Mouse (Mus musculus) stomach, embryonic 16.5 days (tissue): ENCODE measurements at regions not wholly inside any gene's neighbourhood (a gene's known extent, or its start where the extent isn't known, plus 50 kb on each side); places are given as distances from the start of the nearest gene placed in this dataset.
A peak's percentile ranks its signal among the peaks of the same experiment; 100 is the strongest.

ENCODE experiments used
- ATAC-seq: fragments of 200-750 bp; cut with Nextera tagmentation; 2 replicates; pipeline ENCODE4 v1.8.0; 2017; ENCODE audit warnings: moderate number of reproducible peaks, moderate TSS enrichment; ENCODE audit not compliant: insufficient read depth, low FRiP score
- H3K27ac ChIP-seq: fragments of 300-500 bp; sonication (generic); 2 replicates; pipeline ENCODE4 v1.5.1; 2014; ENCODE audit warnings: low read length
- H3K27me3 ChIP-seq: fragments of 300-500 bp; sonication (generic); 2 replicates; pipeline ENCODE4 v1.6.1; 2014; ENCODE audit warnings: low read length, control low read depth, mixed read lengths; ENCODE audit not compliant: control insufficient read depth, insufficient read depth
- H3K36me3 ChIP-seq: fragments of 300-500 bp; sonication (generic); 2 replicates; pipeline ENCODE4 v1.6.1; 2014; ENCODE audit warnings: low read length; ENCODE audit not compliant: control insufficient read depth, insufficient read depth
- H3K4me1 ChIP-seq: fragments of 300-500 bp; sonication (generic); 2 replicates; pipeline ENCODE4 v1.6.1; 2014; ENCODE audit warnings: low read length, control low read depth, mixed read lengths; ENCODE audit not compliant: control insufficient read depth, insufficient read depth
- H3K4me2 ChIP-seq: fragments of 300-500 bp; sonication (generic); 2 replicates; pipeline ENCODE4 v1.6.1; 2014; ENCODE audit warnings: low read depth, low read length, mixed read lengths
- H3K4me3 ChIP-seq: fragments of 300-500 bp; sonication (generic); replicated peaks from 2 replicates; pipeline ENCODE4 v1.5.1; 2014; ENCODE audit warnings: mild to moderate bottlenecking, low read length
- H3K9ac ChIP-seq: fragments of 300-500 bp; sonication (generic); 2 replicates; pipeline ENCODE4 v1.6.1; 2014; ENCODE audit warnings: low read length
- H3K9me3 ChIP-seq: fragments of 300-500 bp; sonication (generic); replicated peaks from 2 replicates; pipeline ENCODE4 v1.6.1; 2016; ENCODE audit warnings: low read length, control low read depth; ENCODE audit not compliant: control insufficient read depth
- WGBS: fragments of 180-500 bp; shearing (Covaris S2); extraction: QIAGEN DNeasy Blood & Tissue Kit; methylation state at CpG from one replicate; pipeline ENCODE4 v1.1.7; 2014; 5-methylcytosine and 5-hydroxymethylcytosine counted together

GRCm38 (mm10) chr3:35353442-35353841 is 400.5 kb upstream of the Atp11b start:
- no peak for ATAC-seq
- H3K27ac ChIP-seq = no peak overlapping the region
- 89% methylated on average over 9 of the region's 9 CpGs for WGBS

GRCm38 (mm10) chr3:35353920-35354319 is 400.0 kb upstream of the Atp11b start:
- 52% methylated on average over 7 of the region's 7 CpGs for WGBS
- H3K4me2 ChIP-seq = no peak overlapping the region
- H3K4me3 ChIP-seq = no peak overlapping the region
- H3K27me3 ChIP-seq = no peaks in the 10 kb centered on the region
- H3K27ac ChIP-seq = peak overlapping the region; percentile 47; the same call in 1 of the 2 replicates
- no peaks in the 10 kb centered on the region for H3K36me3 ChIP-seq
- H3K9ac ChIP-seq = no peak overlapping the region
- no peaks in the 10 kb centered on the region for H3K4me1 ChIP-seq
- H3K9me3 ChIP-seq = no peaks in the 10 kb centered on the region
- ATAC-seq = no peak

More at GRCm38 (mm10) chr3:35353442-35353841, 400.5 kb upstream of the Atp11b start:
- H3K4me1 ChIP-seq = no peaks in the 10 kb centered on the region
- H3K27me3 ChIP-seq = no peaks in the 10 kb centered on the region
- H3K36me3 ChIP-seq = no peaks in the 10 kb centered on the region
- H3K9me3 ChIP-seq = no peaks in the 10 kb centered on the region
- no peak overlapping the region for H3K9ac ChIP-seq
- H3K4me3 ChIP-seq = no peak overlapping the region
- no peak overlapping the region for H3K4me2 ChIP-seq

- H3K4me3 ChIP-seq = no peak overlapping the region
- no peak; the same call in 1 of the 2 replicates for ATAC-seq
- WGBS = 40% methylated on average over 5 of the region's 5 CpGs
Measured at GRCm38 (mm10) chr3:35354356-35354755, 399.6 kb upstream of the Atp11b start.

GRCm38 (mm10) chr3:35357111-35357510 is 396.8 kb upstream of the Atp11b start:
- Histone ChIP-seq H3K4me2 (no peak overlapping the region), H3K27me3 (no peaks in the 10 kb centered on the region), H3K9me3 (no peaks in the 10 kb centered on the region), H3K27ac (no peak overlapping the region), H3K9ac (no peak overlapping the region), H3K4me3 (no peak overlapping the region), H3K4me1 (no peaks in the 10 kb centered on the region), H3K36me3 (no peaks in the 10 kb centered on the region)
- ATAC-seq = no peak
- WGBS = 70% methylated on average over 15 of the region's 15 CpGs

More at GRCm38 (mm10) chr3:35354356-35354755, 399.6 kb upstream of the Atp11b start:
- H3K9me3 ChIP-seq = no peaks in the 10 kb centered on the region
- no peaks in the 10 kb centered on the region for H3K27me3 ChIP-seq
- H3K27ac ChIP-seq = peak overlapping the region; percentile 47; the same call in 1 of the 2 replicates
- H3K9ac ChIP-seq = no peak overlapping the region
- H3K4me1 ChIP-seq = no peaks in the 10 kb centered on the region
- H3K4me2 ChIP-seq = no peak overlapping the region
- H3K36me3 ChIP-seq = no peaks in the 10 kb centered on the region

DNA sequence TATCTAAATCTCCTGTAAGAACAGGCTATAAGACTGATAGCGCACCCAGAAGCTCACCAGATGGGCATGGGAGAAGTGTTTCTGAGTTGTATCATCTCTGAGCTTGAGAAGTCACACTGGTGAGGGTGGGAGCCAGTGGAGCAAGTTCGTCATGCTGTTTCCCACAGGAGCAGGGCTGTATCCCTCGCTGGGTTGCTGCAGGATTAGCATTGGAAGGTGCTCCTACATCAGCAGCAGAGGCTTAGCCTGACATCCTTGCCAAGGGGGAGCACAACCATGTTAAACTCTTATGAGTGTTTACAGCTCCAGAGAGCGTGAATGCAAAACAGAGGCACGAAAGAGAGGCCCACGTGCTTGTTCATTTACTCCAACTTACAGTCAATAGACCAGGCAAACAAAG is 395.4 kb upstream of the Atp11b start:
- H3K27ac ChIP-seq = no peak overlapping the region
- 63% methylated on average over 6 of the region's 6 CpGs for WGBS
- H3K9ac ChIP-seq = no peak overlapping the region
- no peaks in the 10 kb centered on the region for H3K36me3 ChIP-seq
- no peaks in the 10 kb centered on the region for H3K27me3 ChIP-seq
- no peak overlapping the region for H3K4me2 ChIP-seq
- no peaks in the 10 kb centered on the region for H3K9me3 ChIP-seq
- ATAC-seq = no peak
- no peaks in the 10 kb centered on the region for H3K4me1 ChIP-seq
- no peak overlapping the region for H3K4me3 ChIP-seq

- 35% methylated on average over 8 of the region's 8 CpGs for WGBS
- no peak overlapping the region for H3K9ac ChIP-seq
- H3K9me3 ChIP-seq = no peaks in the 10 kb centered on the region
- no peak for ATAC-seq
- no peak overlapping the region for H3K27ac ChIP-seq
- H3K27me3 ChIP-seq = no peaks in the 10 kb centered on the region
- H3K4me3 ChIP-seq = no peak overlapping the region
- no peaks in the 10 kb centered on the region for H3K4me1 ChIP-seq
- no peak overlapping the region for H3K4me2 ChIP-seq
- no peaks in the 10 kb centered on the region for H3K36me3 ChIP-seq
Measured at GRCm38 (mm10) chr3:35359288-35359687, 394.6 kb upstream of the Atp11b start.

- Histone ChIP-seq H3K4me3 (no peak overlapping the region), H3K9me3 (no peaks in the 10 kb centered on the region), H3K36me3 (no peaks in the 10 kb centered on the region), H3K4me2 (no peak overlapping the region), H3K27me3 (no peaks in the 10 kb centered on the region), H3K27ac (no peak overlapping the region), H3K9ac (no peak overlapping the region), H3K4me1 (no peaks in the 10 kb centered on the region)
- ATAC-seq = no peak
Measured at GRCm38 (mm10) chr3:35360515-35360914, 393.4 kb upstream of the Atp11b start.

GRCm38 (mm10) chr3:35361086-35361485 is 392.8 kb upstream of the Atp11b start:
- 80% methylated on average over 2 of the region's 2 CpGs for WGBS
- Histone ChIP-seq H3K27me3 (no peaks in the 10 kb centered on the region), H3K27ac (no peak overlapping the region), H3K9me3 (no peaks in the 10 kb centered on the region), H3K36me3 (no peaks in the 10 kb centered on the region), H3K9ac (no peak overlapping the region), H3K4me3 (no peak overlapping the region), H3K4me2 (no peak overlapping the region), H3K4me1 (no peaks in the 10 kb centered on the region)
- no peak for ATAC-seq

GRCm38 (mm10) chr3:35365431-35365830 is 388.5 kb upstream of the Atp11b start:
- Histone ChIP-seq H3K9me3 (no peaks in the 10 kb centered on the region), H3K9ac (no peak overlapping the region), H3K4me2 (no peak overlapping the region), H3K27me3 (no peaks in the 10 kb centered on the region), H3K27ac (no peak overlapping the region), H3K4me1 (no peaks in the 10 kb centered on the region), H3K4me3 (no peak overlapping the region), H3K36me3 (no peaks in the 10 kb centered on the region)
- ATAC-seq = no peak
- 81% methylated on average over 6 of the region's 6 CpGs for WGBS

GRCm38 (mm10) chr3:35372276-35372675 is 381.6 kb upstream of the Atp11b start:
- H3K9me3 ChIP-seq = no peaks in the 10 kb centered on the region
- no peak overlapping the region for H3K27ac ChIP-seq
- no peak overlapping the region for H3K4me3 ChIP-seq
- H3K4me1 ChIP-seq = no peaks in the 10 kb centered on the region
- H3K4me2 ChIP-seq = no peak overlapping the region
- no peaks in the 10 kb centered on the region for H3K36me3 ChIP-seq
- 73% methylated on average over 1 of the region's 1 CpGs for WGBS
- no peak overlapping the region for H3K9ac ChIP-seq
- no peaks in the 10 kb centered on the region for H3K27me3 ChIP-seq
- no peak for ATAC-seq
